8 mouse cellular contexts compared by ENCODE assay signal in genomic region chr19:34474991-34475971, GRCm38 (mm10). TPM values are rescaled to one million over a fixed set of nuclear protein-coding genes. Genes with fewer than 3 reads are reported as not detected.
DNase-seq lines count a peak whose midpoint lies in the region; ATAC-seq and TF ChIP-seq lines count a peak whose summit lies in the region.

Gene Ch25h, minus strand, starts transcription at chr19:34475164.

- H3K27me3 ChIP-seq in forebrain, embryonic 13.5 days = peaks cover 41% of the 10 kb centered on the region

- WGBS in forebrain, embryonic 13.5 days = 1% methylated on average over 35 of the region's 35 CpGs

- peak within 1 kb of the TSS; percentile 57 for H3K4me3 ChIP-seq in forebrain, embryonic 13.5 days
- H3K4me3 ChIP-seq in left cerebral cortex, adult 2 months = peak within 1 kb of the TSS; percentile 52

- ATAC-seq in CD4-positive, CD25-positive, alpha-beta regulatory T cell, adult 4 months = peak; percentile 60
- peak; percentile 89 for ATAC-seq in forebrain, embryonic 13.5 days

- H3K9ac ChIP-seq in forebrain, embryonic 13.5 days = peak within 1 kb of the TSS; percentile 61

- no peaks in the 10 kb centered on the region for H3K36me3 ChIP-seq in forebrain, embryonic 13.5 days (ENCODE audit: poor library complexity, severe bottlenecking)

- DNase-seq in adrenal gland, adult 2 months = peak; percentile 58
- DNase-seq in heart, postnatal 36 days = peak; percentile 68 to 73
- peak in 1 of 2 experiments; percentile 19 for DNase-seq in left cerebral cortex, adult 2 months (ENCODE audit: extremely low spot score in 1 of 2, low spot score in 2 of 2)
- DNase-seq in lung, postnatal 4 days = peak; percentile 27 to 39
- DNase-seq in retina, postnatal 1 day = peak; percentile 55
- DNase-seq in MN1 (ENCODE audit: low spot score) = no peak

- intact Hi-C loops in heart, postnatal 36 days (cut with DNase I) = no loop called here
- intact Hi-C loops in left cerebral cortex, adult 2 months (cut with DNase I) = no loop called here

- no peak within 1 kb of the TSS for H3K27ac ChIP-seq in forebrain, embryonic 13.5 days
- peak within 1 kb of the TSS; percentile 10; the same call in 1 of the 2 replicates for H3K27ac ChIP-seq in left cerebral cortex, adult 2 months

- H3K4me1 ChIP-seq in forebrain, embryonic 13.5 days = peaks cover 17% of the 10 kb centered on the region

- no peaks in the 10 kb centered on the region for H3K9me3 ChIP-seq in forebrain, embryonic 13.5 days (replicated peaks)

- TF ChIP-seq CTCF in left cerebral cortex, adult 2 months (IDR thresholded peaks at IDR 0.05) = no peak

- peak within 1 kb of the TSS; percentile 96 for H3K4me2 ChIP-seq in forebrain, embryonic 13.5 days

RNA-seq across cellular contexts. Expression of gene Ch25h, which starts in this region (rescaled TPM):
- not detected for polyA plus RNA-seq in CD4-positive, CD25-positive, alpha-beta regulatory T cell, adult 4 months (2017; shearing (Covaris generic))
- total RNA-seq in adrenal gland, adult 2 months (2021) = 1 to 10 TPM in 1 of 2 experiments, under 1 TPM in 1; 0.46 to 2.1 TPM
- 5.0 and 9.0 TPM in 2 replicates for polyA plus RNA-seq in adrenal gland, adult 2 months (2012; rRNA removed)
- polyA plus RNA-seq in forebrain, embryonic 13.5 days (2015; fragmentation: Nextera tagmentation; extraction: Ambion mirVana) = 0.23 and 0.37 TPM in 2 replicates
- under 1 TPM; 0.28 to 0.49 TPM for total RNA-seq in heart, postnatal 36 days (2021)
- total RNA-seq in left cerebral cortex, adult 2 months (2021) = under 1 TPM; 0.58 to 0.75 TPM

Comparison
In these comparisons a context has a peak if more than half of its experiments do, and no peak if none do; other contexts are left out.
1. Peak in ATAC-seq in CD4-positive, CD25-positive, alpha-beta regulatory T cell, adult 4 months; RNA of the gene not detected or under 1 TPM.
2. Peak in ATAC-seq, H3K4me3 ChIP-seq, H3K9ac ChIP-seq and H3K4me2 ChIP-seq in forebrain, embryonic 13.5 days; RNA of the gene not detected or under 1 TPM.
3. Peak in DNase-seq in heart, postnatal 36 days; RNA of the gene not detected or under 1 TPM.